Mouse (Mus musculus) cerebellum, postnatal 25 days (tissue): ENCODE data around the gene Slc2a12.
A peak's percentile ranks its signal among the peaks of the same experiment; 100 is the strongest.

Source experiments
- DNase-seq, 2 experiments: peaks; one replicate each; pipeline ENCODE4 v3.0.0; 2021; ENCODE audit warnings: mixed read lengths in 2 of 2

Slc2a12 gene

GRCm38 (mm10) chr10:22668509-22668908 lies 23.7 kb downstream of the Slc2a12 start:
- DNase-seq = no peak

DNA sequence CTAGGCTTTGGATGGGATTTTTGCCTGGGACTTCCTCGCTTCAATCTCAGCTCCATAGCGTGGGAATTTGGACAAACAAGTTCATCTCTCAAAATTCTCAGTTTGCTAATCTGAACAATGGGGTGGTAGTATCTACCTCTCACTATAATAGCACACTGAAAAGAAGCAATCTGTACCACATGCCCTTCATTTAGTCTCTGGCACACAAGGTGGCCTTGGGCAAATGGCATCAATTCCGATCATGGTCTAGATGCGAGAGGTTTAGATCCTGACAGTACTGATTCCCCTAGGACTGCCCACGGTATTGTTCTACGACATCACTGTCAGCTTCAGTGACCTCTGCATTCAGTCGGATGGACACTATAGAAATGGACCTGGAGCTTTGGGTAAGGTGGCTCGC lies 29.4 kb downstream of the Slc2a12 start:
- DNase-seq = no peak

DNA sequence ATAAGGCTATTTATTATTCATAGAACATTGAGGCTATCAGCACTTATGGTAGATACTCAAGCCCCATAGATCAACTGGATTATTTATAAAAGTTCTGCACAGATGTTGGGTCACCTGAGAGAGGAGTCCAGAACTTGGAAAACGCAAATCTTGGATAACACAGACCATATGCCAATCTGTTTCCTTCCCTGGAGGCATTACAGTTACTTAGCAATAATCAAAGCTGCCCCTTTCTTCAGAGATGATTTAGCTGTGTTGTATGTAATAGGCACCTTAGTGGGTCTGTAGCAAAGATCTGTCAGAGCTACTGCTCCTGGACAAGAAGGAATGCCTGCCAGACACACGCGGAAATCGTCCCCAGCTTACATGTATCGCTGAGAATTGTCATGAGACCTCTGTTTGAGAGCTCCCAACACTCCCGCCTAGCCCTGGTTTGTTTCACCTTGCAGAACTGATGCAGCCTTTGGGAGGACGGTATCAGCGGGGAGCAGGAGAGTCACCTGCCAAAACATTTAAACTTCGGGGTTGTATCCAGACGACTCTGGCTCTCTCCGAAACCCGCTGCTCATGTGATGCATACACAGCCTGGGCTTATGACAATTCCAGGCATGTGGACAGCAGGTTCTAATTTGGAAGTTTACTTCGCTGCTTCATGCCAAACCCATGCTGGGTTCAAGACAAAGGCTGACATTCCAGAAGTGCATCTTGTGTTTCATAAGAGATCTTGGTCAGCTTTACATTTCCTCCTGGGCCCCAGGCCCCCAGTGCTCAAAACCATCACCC lies 31.2 kb downstream of the Slc2a12 start:
- DNase-seq = peak; percentile 40 to 50

DNA sequence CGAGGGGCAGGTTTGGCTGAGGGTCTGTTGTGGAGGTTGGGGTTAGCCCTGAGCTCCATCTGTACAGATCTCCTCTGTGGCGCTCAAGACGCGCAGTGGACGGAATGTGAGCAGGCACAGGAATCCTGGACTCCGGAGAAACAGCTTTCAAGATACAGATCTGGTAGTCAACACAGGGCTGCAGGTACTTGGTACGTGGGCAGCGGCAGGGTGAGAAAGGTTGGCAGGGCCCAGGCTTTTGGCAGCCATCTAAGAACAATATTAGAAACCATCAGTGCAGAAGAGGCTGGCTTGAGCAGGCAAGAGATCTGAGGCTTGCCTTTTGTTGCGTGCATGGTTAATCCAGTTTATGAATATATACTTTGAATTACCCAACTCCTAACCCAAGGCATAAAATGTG lies 51.4 kb downstream of the Slc2a12 start:
- peak; percentile 34 to 39 for DNase-seq

GRCm38 (mm10) chr10:22696864-22697263 lies 52.1 kb downstream of the Slc2a12 start:
- DNase-seq = no peak

- peak; percentile 32 to 37 for DNase-seq
Observed at GRCm38 (mm10) chr10:22698158-22698953, 53.5 kb downstream of the Slc2a12 start.

DNA sequence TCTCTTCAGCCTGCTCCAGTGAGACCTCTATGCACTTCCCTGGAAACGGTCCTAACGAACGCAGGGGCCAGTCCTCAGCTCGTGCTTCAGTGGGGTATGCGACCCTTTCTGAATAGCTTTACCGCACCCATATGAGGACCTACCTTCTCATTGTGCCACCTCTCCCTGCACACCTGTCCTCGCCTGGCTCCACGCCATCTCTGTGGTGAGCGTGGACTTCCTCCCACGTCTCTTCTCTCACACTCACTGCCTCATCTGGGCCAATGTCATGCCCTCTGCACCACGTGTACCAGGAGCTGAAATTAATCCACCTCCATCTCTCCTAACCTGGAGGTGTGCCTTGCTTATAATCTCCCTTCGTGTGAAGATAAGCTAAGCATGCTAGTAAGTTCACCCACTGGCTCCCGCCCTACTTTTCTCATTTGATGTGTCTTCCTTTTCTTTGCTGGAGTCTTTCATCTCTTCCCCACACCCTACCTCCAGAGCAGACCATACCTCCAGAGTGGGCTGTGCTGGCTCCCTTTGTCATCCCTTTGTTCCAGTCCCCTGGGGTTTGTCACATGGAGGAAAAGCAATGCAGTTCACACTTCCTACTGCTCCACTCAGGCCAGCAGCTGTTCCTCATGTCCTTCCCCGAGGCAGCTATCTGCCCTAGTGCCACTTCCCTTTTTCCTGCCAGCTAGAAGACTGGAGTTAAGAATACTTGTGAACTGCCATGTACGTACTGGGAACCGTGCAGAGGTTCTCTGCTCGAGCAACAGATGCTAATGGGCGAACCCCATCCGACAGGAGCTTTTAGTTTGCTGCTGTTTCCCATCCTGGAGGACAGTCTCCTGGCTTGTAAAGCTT lies 54.9 kb downstream of the Slc2a12 start:
- DNase-seq = peak; percentile 36 to 60

GRCm38 (mm10) chr10:22700773-22701172 lies 56.0 kb downstream of the Slc2a12 start:
- peak; percentile 33 to 45 for DNase-seq

GRCm38 (mm10) chr10:22701485-22702315 lies 56.9 kb downstream of the Slc2a12 start:
- peak; percentile 65 to 69 for DNase-seq

DNA sequence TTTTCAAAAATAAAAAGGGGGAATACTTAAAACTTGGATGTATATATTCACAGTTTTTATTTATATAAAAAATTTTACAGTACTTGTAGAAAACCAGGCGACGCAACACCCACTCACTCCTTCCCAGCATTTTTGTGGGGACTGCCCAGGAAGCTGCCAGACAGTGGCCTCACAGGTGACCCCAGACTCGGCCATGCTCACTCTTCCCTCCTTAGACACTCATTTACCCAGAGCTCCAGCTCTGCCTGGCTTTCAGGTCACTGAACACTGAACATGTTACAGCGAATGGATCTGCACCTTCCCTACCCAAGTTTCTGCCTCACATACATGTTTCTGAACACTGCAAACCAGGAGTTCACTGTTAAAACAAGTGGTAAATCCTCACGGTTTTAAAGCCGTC lies 59.0 kb downstream of the Slc2a12 start:
- DNase-seq = no peak

GRCm38 (mm10) chr10:22708190-22708843 lies 63.5 kb downstream of the Slc2a12 start:
- no peak for DNase-seq

- DNase-seq = no peak
Observed at GRCm38 (mm10) chr10:22710173-22710777, 65.5 kb downstream of the Slc2a12 start.

DNA sequence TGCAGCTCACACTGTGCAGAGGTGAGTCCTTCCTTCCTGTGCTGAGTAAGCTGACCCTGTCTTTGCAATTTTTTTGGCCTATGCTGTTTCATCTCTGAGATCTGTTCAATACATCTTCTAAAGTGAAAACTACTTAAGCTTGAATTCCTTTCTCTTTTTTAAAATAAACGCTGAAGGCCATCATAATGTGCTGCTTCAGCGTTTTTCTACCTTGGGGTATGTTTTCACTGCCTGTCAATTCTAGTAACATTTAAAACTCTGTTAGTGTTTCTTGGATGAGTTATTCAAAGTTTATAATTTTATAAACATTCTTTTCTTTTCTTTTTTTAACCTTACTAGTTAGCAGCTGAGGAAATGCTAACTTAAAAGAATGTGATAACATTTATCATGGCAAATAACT lies 68.1 kb downstream of the Slc2a12 start:
- no peak for DNase-seq

- DNase-seq = peak; percentile 63 to 77
Observed at GRCm38 (mm10) chr10:22714520-22714919, 69.7 kb downstream of the Slc2a12 start.

GRCm38 (mm10) chr10:22718475-22718874 lies 73.7 kb downstream of the Slc2a12 start:
- DNase-seq = peak; percentile 71 to 79

GRCm38 (mm10) chr10:22720781-22721529 lies 76.1 kb downstream of the Slc2a12 start:
- peak in 1 of 2 experiments; percentile 37 for DNase-seq

DNA sequence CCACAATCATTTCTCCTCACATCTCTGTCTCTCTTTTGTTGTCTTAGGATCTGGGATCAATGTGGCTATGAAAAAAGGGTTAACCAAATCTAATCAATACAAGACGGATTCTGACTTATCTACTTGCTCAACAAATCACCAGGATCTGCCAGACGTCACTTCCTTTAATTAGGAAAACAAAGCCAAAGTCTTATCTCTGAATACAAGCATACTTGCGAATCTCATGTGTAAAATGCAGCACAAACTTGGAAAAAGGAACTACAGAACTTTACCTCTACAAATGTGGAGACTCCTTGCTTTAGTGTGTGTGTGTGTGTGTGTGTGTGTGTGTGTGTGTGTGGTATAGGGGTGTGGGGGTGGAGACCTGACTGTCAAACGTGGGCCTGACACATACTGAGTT lies 80.4 kb downstream of the Slc2a12 start:
- DNase-seq = no peak

- DNase-seq = no peak
Observed at GRCm38 (mm10) chr10:22726295-22726694, 81.5 kb downstream of the Slc2a12 start.

- DNase-seq = no peak
Observed at GRCm38 (mm10) chr10:22728257-22728656, 83.4 kb downstream of the Slc2a12 start.

DNA sequence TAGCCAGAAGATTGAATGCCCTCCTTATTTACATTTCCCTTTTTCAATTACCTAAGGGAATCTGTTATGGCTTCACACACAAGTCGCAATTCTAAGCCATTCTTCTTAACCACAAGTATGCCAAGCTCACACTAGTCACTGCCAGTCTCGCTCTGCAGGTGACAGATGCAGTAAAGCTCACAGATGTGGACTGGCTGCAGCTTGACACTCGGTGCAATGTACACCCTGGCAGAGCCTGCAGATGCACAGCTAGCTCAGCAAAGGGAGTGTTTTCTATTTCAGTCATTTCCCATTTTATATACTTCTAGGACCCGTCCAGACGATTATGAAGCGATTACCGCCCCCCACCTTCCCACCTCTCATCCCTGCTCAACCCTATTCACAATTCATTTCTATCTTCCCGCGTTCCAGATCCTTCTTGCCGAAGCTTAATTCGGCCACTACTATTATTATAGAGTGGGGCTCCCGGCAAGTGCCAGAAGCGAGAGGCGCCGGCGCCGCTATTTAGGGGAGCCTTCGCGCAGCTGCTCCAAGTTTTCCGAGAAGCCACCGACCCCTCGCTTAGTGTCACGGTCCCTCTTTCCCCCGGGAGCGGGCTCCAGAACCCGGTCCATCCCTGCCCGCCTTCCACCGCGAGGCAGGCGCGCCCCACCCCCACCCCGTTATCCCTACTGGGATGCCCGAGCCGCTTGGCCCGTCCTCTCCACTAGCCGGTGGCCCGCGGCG lies 85.6 kb downstream of the Slc2a12 start:
- peak in 1 of 2 experiments; percentile 27 for DNase-seq
